Mouse (Mus musculus) liver, embryonic 15.5 days (tissue): ENCODE measurements around the gene Rab15. TPM values are rescaled to one million over a fixed set of nuclear protein-coding genes. Genes with fewer than 3 reads are reported as not detected.

Experiments
- ATAC-seq: fragments of 200-750 bp; cut with Nextera tagmentation; 2 replicates; pipeline ENCODE4 v1.8.0; 2017; ENCODE audit warnings: moderate number of reproducible peaks, mild to moderate bottlenecking, moderate library complexity; ENCODE audit not compliant: insufficient read depth
- H3K27ac ChIP-seq: fragments of 300-500 bp; sonication (generic); replicated peaks from 2 replicates; pipeline ENCODE4 v1.5.1; 2015; ENCODE audit warnings: mild to moderate bottlenecking, inconsistent platforms
- H3K27me3 ChIP-seq: fragments of 300-500 bp; sonication (generic); 2 replicates; pipeline ENCODE4 v1.6.1; 2015; ENCODE audit warnings: mild to moderate bottlenecking, inconsistent platforms
- H3K36me3 ChIP-seq: fragments of 300-500 bp; sonication (generic); replicated peaks from 2 replicates; pipeline ENCODE4 v1.6.1; 2015; ENCODE audit warnings: moderate library complexity, mild to moderate bottlenecking, inconsistent platforms
- H3K4me1 ChIP-seq: fragments of 300-500 bp; sonication (generic); replicated peaks from 2 replicates; pipeline ENCODE4 v1.6.1; 2015; ENCODE audit warnings: inconsistent platforms
- H3K4me2 ChIP-seq: fragments of 300-500 bp; sonication (generic); 2 replicates; pipeline ENCODE4 v1.6.1; 2015; ENCODE audit warnings: moderate library complexity, mild to moderate bottlenecking, inconsistent platforms
- H3K4me3 ChIP-seq: fragments of 300-500 bp; sonication (generic); replicated peaks from 2 replicates; pipeline ENCODE4 v1.5.1; 2015; ENCODE audit warnings: mild to moderate bottlenecking, inconsistent platforms
- H3K9ac ChIP-seq: fragments of 300-500 bp; sonication (generic); 2 replicates; pipeline ENCODE4 v1.6.1; 2015; ENCODE audit warnings: moderate library complexity, mild to moderate bottlenecking, inconsistent platforms
- H3K9me3 ChIP-seq: fragments of 300-500 bp; sonication (generic); replicated peaks from 2 replicates; pipeline ENCODE4 v1.6.1; 2016; ENCODE audit warnings: inconsistent platforms
- WGBS: fragments of 180-500 bp; shearing (Covaris S2); methylation state at CpG from one replicate; pipeline ENCODE4 v1.1.7; 2015; ENCODE audit warnings: mixed read lengths; ENCODE audit not compliant: insufficient replicate concordance; 5-methylcytosine and 5-hydroxymethylcytosine counted together
- polyA plus RNA-seq: library from polyadenylated mRNA; unstranded; fragments of >200 nt; fragmentation: Nextera tagmentation; extraction: Ambion mirVana; gene quantifications from 2 replicates; pipeline ENCODE4 v1.2.1, GENCODE M21; 2015

The Rab15 gene
- polyA plus RNA-seq, 1 experiment from 2014 or later = 0.25 TPM

DNA sequence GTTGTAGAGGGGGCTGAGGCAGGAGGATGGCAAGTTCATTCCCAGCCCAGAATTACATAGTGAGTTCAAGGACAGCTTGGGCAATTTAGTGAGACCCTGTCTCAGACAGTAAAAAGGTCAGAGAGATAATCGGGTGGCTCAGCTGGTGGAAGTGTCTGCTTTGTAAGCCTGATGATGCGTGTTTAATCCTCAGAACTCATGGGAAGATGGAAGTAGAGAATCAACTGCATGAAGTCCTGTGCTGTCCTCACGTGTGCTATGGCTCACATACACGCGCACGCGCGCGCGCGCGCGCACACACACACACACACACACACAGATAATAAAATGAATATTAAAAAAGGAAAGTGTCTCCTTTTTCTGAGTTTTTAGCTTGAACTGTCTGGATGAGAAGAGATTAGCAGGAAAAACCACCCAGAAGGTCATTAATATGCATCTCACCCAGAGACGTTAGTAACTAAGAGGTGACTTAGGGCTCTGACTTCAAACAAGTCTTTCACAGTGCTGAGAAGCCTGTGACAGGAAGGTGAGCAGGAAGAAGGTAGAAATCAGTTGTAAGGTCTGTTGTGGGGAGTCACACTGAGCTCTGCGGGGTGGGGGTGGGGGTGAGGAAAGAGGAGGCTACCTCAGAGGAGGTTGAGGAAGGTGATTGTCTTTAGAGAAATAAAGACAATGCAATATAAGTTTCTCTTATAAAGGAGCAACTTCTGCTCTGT lies 21.8 kb upstream of the Rab15 start:
- WGBS = 89% methylated on average over 15 of the region's 15 CpGs
- no peaks in the 10 kb centered on the region for H3K9me3 ChIP-seq
- no peaks in the 10 kb centered on the region for H3K36me3 ChIP-seq
- no peak overlapping the region for H3K4me2 ChIP-seq
- ATAC-seq = no peak
- no peak overlapping the region for H3K9ac ChIP-seq
- H3K27me3 ChIP-seq = no peaks in the 10 kb centered on the region
- H3K4me3 ChIP-seq = no peak overlapping the region
- 0 out of 2 replicates have a peak, but pooled peaks cover 4% of the 10 kb centered on the region for H3K4me1 ChIP-seq
- H3K27ac ChIP-seq = no peak overlapping the region

DNA sequence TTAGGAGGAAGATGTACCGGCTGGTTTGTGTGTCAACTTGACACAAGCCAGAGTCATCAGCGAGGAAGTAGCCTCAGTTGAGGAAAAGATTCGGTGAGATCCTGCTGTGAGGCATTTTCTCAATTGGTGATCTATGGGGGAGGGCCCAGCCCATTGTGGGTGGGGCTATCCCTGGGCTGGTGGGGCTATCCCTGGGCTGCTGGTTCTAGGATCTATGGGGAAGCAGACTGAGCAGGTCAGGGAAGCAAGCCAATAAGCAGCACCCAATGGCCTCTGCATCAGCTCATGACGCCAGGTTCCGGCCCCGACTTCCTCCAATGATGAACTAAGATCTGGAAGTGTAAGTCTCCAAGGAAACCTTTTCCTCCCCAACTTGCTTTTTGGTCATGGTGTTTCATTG lies 17.4 kb upstream of the Rab15 start:
- ATAC-seq = no peak

DNA sequence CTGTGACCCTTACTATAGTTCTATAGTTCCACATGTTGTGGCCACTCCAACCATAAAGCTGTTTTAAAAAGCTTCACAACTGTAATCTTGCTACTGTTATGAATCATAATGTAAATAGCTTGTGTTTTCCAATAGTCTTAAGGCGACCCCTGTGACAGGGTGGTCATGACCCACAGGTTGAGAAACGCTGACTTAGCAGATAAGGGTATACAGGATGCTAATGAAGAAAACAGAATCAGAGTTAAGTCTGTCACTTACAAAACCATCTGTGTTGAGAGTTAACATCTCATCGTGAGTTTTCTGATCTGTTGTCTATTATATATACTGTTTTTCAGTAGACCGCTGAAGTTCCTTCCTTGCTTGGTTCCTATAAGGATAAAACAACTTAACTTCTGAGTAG lies 16.6 kb upstream of the Rab15 start:
- ATAC-seq = no peak
- Histone ChIP-seq H3K27me3 (no peaks in the 10 kb centered on the region), H3K4me2 (no peak overlapping the region), H3K4me3 (no peak overlapping the region), H3K36me3 (no peaks in the 10 kb centered on the region), H3K9me3 (no peaks in the 10 kb centered on the region), H3K4me1 (peaks cover 18% of the 10 kb centered on the region), H3K9ac (no peak overlapping the region), H3K27ac (no peak overlapping the region)
- 81% methylated on average over 4 of the region's 4 CpGs for WGBS

More for the DNA sequence above, 17.4 kb upstream of the Rab15 start:
- WGBS = 78% methylated on average over 6 of the region's 6 CpGs
- H3K27me3 ChIP-seq = no peaks in the 10 kb centered on the region
- no peak overlapping the region for H3K9ac ChIP-seq
- H3K4me3 ChIP-seq = no peak overlapping the region
- H3K36me3 ChIP-seq = no peaks in the 10 kb centered on the region
- no peak overlapping the region for H3K27ac ChIP-seq
- H3K4me1 ChIP-seq = peaks cover 18% of the 10 kb centered on the region
- H3K9me3 ChIP-seq = no peaks in the 10 kb centered on the region
- no peak overlapping the region for H3K4me2 ChIP-seq

GRCm38 (mm10) chr12:76837844-76838650 lies 15.3 kb upstream of the Rab15 start:
- peak overlapping the region; percentile 70 for H3K9ac ChIP-seq
- peak overlapping the region; percentile 74 for H3K4me2 ChIP-seq
- no peaks in the 10 kb centered on the region for H3K36me3 ChIP-seq
- peak; percentile 32 for ATAC-seq
- peaks cover 11% of the 10 kb centered on the region for H3K27me3 ChIP-seq
- H3K4me3 ChIP-seq = peak overlapping the region; percentile 76
- no peaks in the 10 kb centered on the region for H3K9me3 ChIP-seq
- H3K27ac ChIP-seq = peak overlapping the region; percentile 71
- 6% methylated on average over 21 of the region's 21 CpGs for WGBS
- peaks cover 18% of the 10 kb centered on the region for H3K4me1 ChIP-seq

DNA sequence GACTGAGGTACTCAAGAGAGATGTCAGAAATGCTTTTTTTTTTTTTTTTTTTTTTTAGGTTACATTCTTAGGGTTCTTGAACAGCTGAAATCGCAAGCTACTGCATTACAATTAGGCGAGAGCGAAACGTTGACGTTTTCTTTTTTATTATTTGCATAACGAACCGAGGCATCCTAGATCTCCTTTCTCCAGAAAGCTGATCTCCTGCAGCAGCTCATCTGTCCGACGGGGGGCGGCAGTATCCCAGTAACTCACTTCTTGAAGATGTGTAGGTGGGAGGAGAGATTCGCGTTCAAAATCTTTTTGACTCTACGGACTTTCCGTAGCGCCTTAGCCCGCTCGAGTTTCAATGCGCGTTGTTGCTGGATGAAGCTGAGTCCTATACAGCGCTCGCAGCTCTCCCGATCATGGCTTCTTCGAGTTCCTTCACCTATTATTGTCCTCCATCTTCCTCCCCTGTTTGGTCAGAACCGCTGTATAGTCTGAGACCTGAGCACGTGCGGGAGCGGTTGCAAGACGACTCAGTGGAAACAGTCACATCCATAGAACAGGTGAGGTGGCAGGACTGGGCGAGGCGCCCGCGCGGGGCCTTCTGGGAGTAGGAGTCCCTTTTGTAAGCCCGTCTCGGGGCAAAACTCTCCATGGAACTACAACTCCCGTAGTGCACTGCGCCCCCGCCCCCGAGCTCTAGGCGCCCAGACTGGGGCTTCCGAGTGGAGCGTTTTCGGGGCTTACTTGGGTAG lies 14.6 kb upstream of the Rab15 start:
- no peaks in the 10 kb centered on the region for H3K9me3 ChIP-seq
- peak overlapping the region; percentile 71 for H3K27ac ChIP-seq
- peaks cover 18% of the 10 kb centered on the region for H3K4me1 ChIP-seq
- H3K36me3 ChIP-seq = no peaks in the 10 kb centered on the region
- ATAC-seq = peak; percentile 99
- H3K4me3 ChIP-seq = peak overlapping the region; percentile 76
- peaks cover 12% of the 10 kb centered on the region for H3K27me3 ChIP-seq
- WGBS = under 1% methylated on average over 43 of the region's 43 CpGs
- H3K9ac ChIP-seq = peak overlapping the region; percentile 70
- H3K4me2 ChIP-seq = peak overlapping the region; percentile 74

GRCm38 (mm10) chr12:76832704-76833103 lies 10.0 kb upstream of the Rab15 start:
- WGBS = 4% methylated on average over 3 of the region's 3 CpGs
- Histone ChIP-seq H3K4me2 (no peak overlapping the region), H3K27ac (no peak overlapping the region)

DNA sequence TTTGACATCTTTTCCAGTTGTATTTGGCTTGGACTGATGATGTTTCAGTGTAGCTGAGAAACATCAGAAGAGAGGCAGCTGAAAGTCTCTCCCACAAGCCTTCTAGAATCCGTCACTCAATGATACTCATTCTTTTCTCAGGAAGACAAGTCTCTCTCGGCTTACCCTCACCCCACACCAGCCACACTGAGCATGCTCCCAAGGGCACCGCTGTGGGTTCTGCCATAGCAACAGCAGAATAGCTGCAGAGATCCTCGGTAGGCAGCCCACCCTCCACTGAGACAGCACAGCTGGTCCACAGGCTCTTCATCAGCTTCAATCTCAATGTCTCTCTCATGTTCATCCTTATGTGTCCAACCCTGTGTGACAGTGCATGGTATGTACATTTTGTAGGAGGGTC lies 2.6 kb upstream of the Rab15 start:
- Histone ChIP-seq H3K4me1 (peaks cover 9% of the 10 kb centered on the region; the same call in 1 of the 2 replicates), H3K36me3 (no peaks in the 10 kb centered on the region), H3K4me3 (no peak overlapping the region), H3K27ac (no peak overlapping the region), H3K9ac (no peak overlapping the region), H3K9me3 (no peaks in the 10 kb centered on the region), H3K4me2 (no peak overlapping the region), H3K27me3 (peaks cover 70% of the 10 kb centered on the region)
- whole genome bisulfite sequencing = 68% methylated on average over 4 of the region's 4 CpGs
- no peak for ATAC-seq

More at GRCm38 (mm10) chr12:76832704-76833103, 10.0 kb upstream of the Rab15 start:
- no peaks in the 10 kb centered on the region for H3K9me3 ChIP-seq
- H3K36me3 ChIP-seq = no peaks in the 10 kb centered on the region
- H3K9ac ChIP-seq = no peak overlapping the region
- H3K4me1 ChIP-seq = peaks cover 3% of the 10 kb centered on the region; the same call in 1 of the 2 replicates
- peaks cover 12% of the 10 kb centered on the region for H3K27me3 ChIP-seq
- no peak overlapping the region for H3K4me3 ChIP-seq
- ATAC-seq = no peak

DNA sequence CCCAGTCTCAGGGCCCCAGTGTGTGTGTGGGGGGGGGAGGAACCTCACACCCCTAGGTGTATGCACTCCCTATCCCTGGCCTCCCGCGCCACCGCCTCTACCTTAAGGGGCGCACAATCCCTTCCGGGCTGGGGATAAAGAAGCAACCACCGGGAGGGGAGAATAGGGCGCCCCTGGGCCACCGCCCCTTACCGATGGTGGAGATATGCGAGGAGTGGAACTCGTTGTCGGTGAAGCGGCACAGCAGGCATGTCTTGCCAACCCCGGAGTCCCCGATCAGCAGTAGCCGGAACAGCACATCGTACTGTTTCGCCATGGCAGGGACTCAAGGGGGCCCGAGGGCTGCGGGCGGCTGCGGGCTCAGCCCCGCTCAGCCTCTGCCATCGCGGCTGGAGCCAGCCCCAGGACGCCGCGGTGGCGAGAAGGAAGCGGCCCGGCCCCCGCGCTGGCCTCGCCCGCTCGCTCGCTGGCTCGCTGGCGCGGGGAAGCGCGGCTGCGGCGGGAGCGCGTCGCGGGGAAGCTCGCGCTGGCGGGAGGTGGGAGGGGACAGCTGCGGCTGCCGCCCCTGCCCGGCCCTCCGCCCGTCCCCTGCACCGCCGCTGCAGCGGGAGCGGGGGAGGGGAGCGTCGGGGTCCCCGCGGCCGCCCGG lies 582 bp downstream of the Rab15 start:
- H3K27ac ChIP-seq = no peak overlapping the region
- ATAC-seq = no peak

GRCm38 (mm10) chr12:76820615-76821014 lies 2.1 kb downstream of the Rab15 start:
- H3K36me3 ChIP-seq = no peaks in the 10 kb centered on the region
- peaks cover 87% of the 10 kb centered on the region for H3K27me3 ChIP-seq
- no peak overlapping the region for H3K4me2 ChIP-seq
- H3K9ac ChIP-seq = no peak overlapping the region
- H3K4me1 ChIP-seq = peaks cover 9% of the 10 kb centered on the region; the same call in 1 of the 2 replicates
- 45% methylated on average over 4 of the region's 4 CpGs for WGBS
- no peak for ATAC-seq
- H3K9me3 ChIP-seq = no peaks in the 10 kb centered on the region
- H3K27ac ChIP-seq = no peak overlapping the region
- no peak overlapping the region for H3K4me3 ChIP-seq

More for the DNA sequence above, 582 bp downstream of the Rab15 start:
- H3K4me2 ChIP-seq = peak overlapping the region; percentile 75
- no peaks in the 10 kb centered on the region for H3K9me3 ChIP-seq
- peaks cover 9% of the 10 kb centered on the region; the same call in 1 of the 2 replicates for H3K4me1 ChIP-seq
- peaks cover 95% of the 10 kb centered on the region for H3K27me3 ChIP-seq
- no peaks in the 10 kb centered on the region for H3K36me3 ChIP-seq
- WGBS = 2% methylated on average over 63 of the region's 66 CpGs
- H3K4me3 ChIP-seq = peak overlapping the region; percentile 54
- 0 out of 2 replicates have a peak overlapping the region, but pooled peaks have one; percentile 18 for H3K9ac ChIP-seq

DNA sequence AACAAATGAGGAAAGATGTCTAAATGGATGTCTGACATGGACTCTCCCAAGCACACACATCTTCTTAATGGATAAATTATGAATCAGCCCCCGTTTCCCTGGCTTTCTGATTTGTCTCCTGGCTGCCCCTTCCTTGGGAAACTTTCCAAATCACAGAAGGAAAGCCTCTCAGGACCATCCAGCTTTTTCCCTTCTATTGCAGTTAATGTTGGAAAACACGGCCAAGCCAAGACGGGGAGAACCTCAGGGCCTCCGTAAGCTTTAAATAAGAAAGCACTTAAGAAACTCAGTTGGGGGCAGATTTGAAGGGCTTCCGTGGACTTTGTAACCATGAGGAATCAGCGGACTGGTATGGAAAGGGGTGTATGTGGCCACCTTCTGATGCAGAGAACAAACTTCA lies 2.9 kb downstream of the Rab15 start:
- WGBS = 68% methylated on average over 6 of the region's 6 CpGs
- ATAC-seq = no peak

More for the DNA sequence above, 2.9 kb downstream of the Rab15 start:
- H3K27ac ChIP-seq = no peak overlapping the region
- no peak overlapping the region for H3K9ac ChIP-seq
- no peak overlapping the region for H3K4me2 ChIP-seq
- no peaks in the 10 kb centered on the region for H3K9me3 ChIP-seq
- H3K4me1 ChIP-seq = peaks cover 9% of the 10 kb centered on the region; the same call in 1 of the 2 replicates
- H3K4me3 ChIP-seq = no peak overlapping the region
- H3K27me3 ChIP-seq = peaks cover 83% of the 10 kb centered on the region
- no peaks in the 10 kb centered on the region for H3K36me3 ChIP-seq
